Mouse (Mus musculus) CH12.LX (cell line): ENCODE measurements around the gene Tex21.

Source experiments
- MXI1 ChIP-seq: IDR thresholded peaks from 2 replicates; pipeline ENCODE4 v1.6.1; 2011; ENCODE audit warnings: mild to moderate bottlenecking, low read depth, low read length, improper control_type of control experiment
- USF1 ChIP-seq: IDR thresholded peaks from 2 replicates; pipeline ENCODE4 v1.6.1; 2014; ENCODE audit warnings: low read depth, mild to moderate bottlenecking, inconsistent platforms, low read length, improper control_type of control experiment

DNA sequence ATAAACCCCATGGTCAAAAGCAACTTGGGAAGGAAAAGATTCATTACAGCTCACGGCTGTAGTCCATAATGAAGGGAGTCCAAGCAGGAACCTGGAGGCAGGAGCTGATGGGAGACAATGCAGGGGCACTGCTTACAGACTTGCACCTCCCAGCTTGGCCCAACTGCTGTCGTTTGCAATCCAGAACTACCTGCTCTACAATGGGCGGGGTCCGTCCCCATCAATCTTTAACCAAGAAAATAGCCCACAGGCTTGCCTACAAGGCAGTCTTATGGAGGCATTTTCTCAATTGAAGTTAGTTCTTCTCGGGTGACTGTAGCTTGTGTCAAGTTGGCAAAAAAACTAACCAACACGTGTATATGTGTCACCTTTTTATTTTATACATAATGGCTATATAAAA lies 66.1 kb downstream of the Tex21 start:
- TF ChIP-seq USF1: no peak
- no peak for TF ChIP-seq MXI1
